Mouse (Mus musculus): ENCODE measurements at regions not wholly inside any gene's neighbourhood (a gene's known extent, or its start where the extent isn't known, plus 50 kb on each side); places are given as distances from the start of the nearest gene placed in this dataset.

DNA sequence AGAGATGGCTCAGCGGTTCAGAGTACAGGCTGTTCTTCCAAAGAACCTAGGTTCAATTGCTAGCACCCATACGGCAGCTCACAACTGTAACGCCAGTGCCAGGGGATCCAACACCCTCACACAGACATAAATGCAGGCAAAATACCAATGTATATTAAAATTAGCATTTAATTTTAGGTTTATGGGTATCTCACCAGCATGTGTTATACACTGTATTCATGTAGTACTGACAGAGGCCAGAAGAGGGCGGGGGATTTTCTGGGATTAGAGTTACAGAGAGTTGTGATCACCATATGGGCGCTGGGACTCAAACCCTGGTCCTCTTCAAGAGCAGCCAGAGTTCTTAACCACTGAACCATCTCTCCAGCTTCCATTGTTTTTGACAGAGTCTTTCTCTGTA, 121.8 kb upstream of the Lhx1 start:
- Histone ChIP-seq H3K27ac (no peak overlapping the region), H3K4me1 (0 out of 2 replicates have a peak, but pooled peaks cover 11% of the 10 kb centered on the region), H3K9me3 (no peaks in the 10 kb centered on the region), H3K36me3 (no peaks in the 10 kb centered on the region), H3K27me3 (ENCODE audit: insufficient read depth, poor library complexity, severe bottlenecking) (peaks cover 36% of the 10 kb centered on the region), H3K4me3 (no peak overlapping the region)
- DNase-seq (ENCODE audit: low spot score): no peak
- 83% methylated on average over 5 of the region's 5 CpGs for WGBS

DNA sequence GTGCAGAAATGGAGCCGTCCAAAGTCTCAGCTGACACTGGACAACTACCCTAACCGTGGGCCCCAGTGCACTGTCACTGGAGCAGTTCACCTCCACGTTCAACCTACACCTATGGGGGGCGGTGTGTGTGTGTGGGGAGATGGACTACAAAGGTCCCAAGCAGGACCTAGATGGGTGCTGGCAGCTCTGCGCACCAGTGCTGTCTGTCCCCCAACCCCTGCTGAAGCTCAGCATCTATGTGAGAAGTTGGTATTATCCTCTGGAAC, 117.7 kb upstream of the Lhx1 start:
- Histone ChIP-seq H3K9me3 (no peaks in the 10 kb centered on the region), H3K27ac (peak overlapping the region; percentile 86; the same call in 1 of the 2 replicates), H3K36me3 (no peaks in the 10 kb centered on the region), H3K27me3 (ENCODE audit: insufficient read depth, poor library complexity, severe bottlenecking) (peaks cover 69% of the 10 kb centered on the region), H3K4me3 (peak overlapping the region; percentile 67), H3K4me1 (0 out of 2 replicates have a peak, but pooled peaks cover 11% of the 10 kb centered on the region)
- WGBS: 48% methylated on average over 5 of the region's 5 CpGs
- DNase-seq (ENCODE audit: low spot score): no peak

DNA sequence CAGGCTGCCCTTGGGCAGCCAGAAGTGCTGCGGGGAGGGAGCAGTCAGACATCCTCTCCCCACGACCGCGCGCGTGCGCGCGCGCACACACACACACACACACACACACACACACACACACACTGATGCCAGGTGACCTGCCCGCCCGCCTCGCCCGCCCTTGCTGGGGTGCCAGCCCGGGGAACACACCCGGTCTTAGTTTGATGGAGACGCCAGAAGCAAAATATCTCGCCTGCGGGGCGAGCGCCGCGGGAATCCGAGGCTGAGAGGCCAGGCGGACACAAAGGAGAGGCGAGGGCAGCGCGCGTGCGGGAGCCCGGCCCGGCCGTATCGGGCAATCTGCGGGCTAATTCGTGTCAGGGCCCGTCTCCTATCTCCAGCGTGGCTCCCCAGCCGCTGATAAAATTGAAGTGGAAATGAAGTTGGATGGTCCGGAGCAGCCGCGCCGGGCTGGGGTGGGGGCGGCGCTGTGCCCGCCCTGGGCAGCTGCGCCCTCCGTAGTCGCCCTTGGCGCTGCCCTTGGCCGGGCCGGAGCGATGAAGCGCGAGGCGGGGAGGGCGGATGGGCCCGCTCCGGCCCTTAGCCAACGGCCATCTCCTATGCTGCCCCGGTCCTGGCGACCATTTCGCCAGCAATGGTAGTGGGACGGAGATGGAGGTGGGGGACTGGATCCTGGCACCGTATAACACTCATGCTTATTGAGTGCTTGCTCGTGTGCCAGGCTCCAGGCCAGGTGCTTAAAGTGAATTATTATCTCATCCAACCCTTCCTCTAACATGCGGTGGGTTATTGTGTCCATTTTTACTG, 117.2 kb upstream of the Lhx1 start:
- DNase-seq (ENCODE audit: low spot score): no peak
- 0 out of 2 replicates have a peak, but pooled peaks cover 11% of the 10 kb centered on the region for H3K4me1 ChIP-seq
- peak overlapping the region; percentile 86 for H3K27ac ChIP-seq
- peak overlapping the region; percentile 67 for H3K4me3 ChIP-seq
- peaks cover 74% of the 10 kb centered on the region for H3K27me3 ChIP-seq (ENCODE audit: insufficient read depth, poor library complexity, severe bottlenecking)
- WGBS: 2% methylated on average over 57 of the region's 67 CpGs
- H3K9me3 ChIP-seq: no peaks in the 10 kb centered on the region
- H3K36me3 ChIP-seq: no peaks in the 10 kb centered on the region

DNA sequence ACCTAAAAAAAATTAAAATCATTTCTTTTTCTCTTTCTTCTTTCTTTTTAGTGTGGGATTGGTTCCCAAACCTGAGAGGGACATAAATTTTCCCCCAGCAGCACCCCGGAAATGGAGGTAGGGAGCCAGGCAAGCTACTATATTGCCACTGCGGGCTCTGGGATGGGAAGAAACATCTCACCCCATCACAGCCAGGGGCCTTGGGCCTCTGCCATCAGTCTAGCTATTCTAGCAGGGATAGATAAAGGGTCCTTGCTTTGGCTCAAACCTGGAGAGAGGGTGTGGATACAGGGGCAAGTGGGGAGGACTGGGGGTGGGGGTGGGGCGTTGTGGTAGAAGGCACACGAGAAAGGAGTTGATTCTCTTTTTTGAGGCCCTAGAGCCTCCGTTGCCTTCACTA, 116.3 kb upstream of the Lhx1 start:
- peaks cover 83% of the 10 kb centered on the region for H3K27me3 ChIP-seq (ENCODE audit: insufficient read depth, poor library complexity, severe bottlenecking)
- no peak overlapping the region for H3K27ac ChIP-seq
- no peaks in the 10 kb centered on the region for H3K36me3 ChIP-seq
- H3K4me1 ChIP-seq: 0 out of 2 replicates have a peak, but pooled peaks cover 11% of the 10 kb centered on the region
- no peak for DNase-seq (ENCODE audit: low spot score)
- H3K4me3 ChIP-seq: no peak overlapping the region
- no peaks in the 10 kb centered on the region for H3K9me3 ChIP-seq
- 12% methylated on average over 5 of the region's 5 CpGs for WGBS

DNA sequence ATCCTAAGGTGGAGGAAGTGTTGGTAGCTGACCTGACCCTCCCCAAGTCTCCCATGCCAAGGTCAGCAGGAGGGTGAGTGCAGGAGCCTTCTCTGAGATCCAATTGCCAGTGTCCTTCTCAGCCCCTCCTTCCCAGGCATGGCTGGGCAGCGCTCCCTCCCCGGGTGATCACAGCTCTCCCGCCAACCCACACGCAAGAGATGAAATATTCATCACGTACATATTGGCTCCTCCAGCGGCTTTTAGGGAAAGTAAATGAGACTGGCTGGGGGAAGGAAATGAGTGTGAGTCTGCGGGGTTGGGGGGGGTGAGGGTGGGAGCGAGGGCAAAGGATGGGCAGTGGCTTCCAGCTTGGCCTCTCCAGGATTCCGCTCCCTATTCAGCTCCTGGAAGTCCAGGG, 113.0 kb upstream of the Lhx1 start:
- Histone ChIP-seq H3K9me3 (no peaks in the 10 kb centered on the region), H3K36me3 (no peaks in the 10 kb centered on the region), H3K27ac (no peak overlapping the region), H3K27me3 (ENCODE audit: insufficient read depth, poor library complexity, severe bottlenecking) (peaks cover 83% of the 10 kb centered on the region), H3K4me1 (0 out of 2 replicates have a peak, but pooled peaks cover 11% of the 10 kb centered on the region), H3K4me3 (no peak overlapping the region)
- no peak for DNase-seq (ENCODE audit: low spot score)
- 12% methylated on average over 9 of the region's 9 CpGs for WGBS

DNA sequence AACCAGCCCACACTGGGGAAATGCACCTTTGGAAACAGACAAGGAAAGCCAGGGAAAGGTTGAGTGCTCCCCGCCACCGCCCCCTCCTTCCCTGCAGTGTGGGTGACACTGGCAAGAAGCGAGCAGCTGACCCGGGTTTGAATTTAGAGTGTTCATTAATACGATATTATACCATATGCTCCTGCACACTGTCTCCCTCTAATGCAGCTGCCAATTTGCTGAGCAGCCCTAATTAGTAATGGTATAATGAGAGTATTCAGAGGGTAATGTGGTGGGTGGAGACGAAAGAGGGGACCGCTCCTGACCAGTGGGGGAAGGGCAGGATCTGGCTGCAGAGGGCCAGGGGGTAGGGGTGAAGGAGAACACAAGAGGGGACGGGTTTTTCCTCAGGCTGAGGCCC, 111.9 kb upstream of the Lhx1 start:
- Histone ChIP-seq H3K4me3 (no peak overlapping the region), H3K27ac (no peak overlapping the region), H3K27me3 (ENCODE audit: insufficient read depth, poor library complexity, severe bottlenecking) (peaks cover 78% of the 10 kb centered on the region), H3K9me3 (no peaks in the 10 kb centered on the region), H3K36me3 (no peaks in the 10 kb centered on the region), H3K4me1 (0 out of 2 replicates have a peak, but pooled peaks cover 2% of the 10 kb centered on the region)
- 49% methylated on average over 8 of the region's 8 CpGs for WGBS
- no peak for DNase-seq (ENCODE audit: low spot score)

DNA sequence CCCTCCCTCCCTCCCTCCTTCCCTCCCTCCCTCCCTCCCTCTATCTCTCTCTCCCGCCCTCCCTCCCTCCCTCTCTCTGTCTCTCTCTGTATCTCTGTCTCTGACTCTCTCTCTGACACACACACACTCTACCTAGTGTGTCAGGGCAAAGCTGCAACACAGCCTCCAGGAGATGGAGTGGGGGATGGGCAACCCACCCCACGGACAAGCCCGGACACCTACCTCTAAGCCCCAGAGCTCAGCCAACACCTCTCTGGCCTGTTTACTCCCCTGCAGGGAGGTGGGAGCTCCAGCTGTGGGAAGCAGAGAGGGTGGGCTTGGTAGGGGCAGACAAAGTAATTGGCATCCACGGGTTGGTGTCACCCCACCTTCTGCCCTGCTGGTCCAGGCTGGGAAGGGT, 109.7 kb upstream of the Lhx1 start:
- H3K4me3 ChIP-seq: no peak overlapping the region
- no peak overlapping the region for H3K27ac ChIP-seq
- no peak for DNase-seq (ENCODE audit: low spot score)
- H3K9me3 ChIP-seq: no peaks in the 10 kb centered on the region
- WGBS: 14% methylated on average over 3 of the region's 4 CpGs
- H3K27me3 ChIP-seq (ENCODE audit: insufficient read depth, poor library complexity, severe bottlenecking): peaks cover 71% of the 10 kb centered on the region
- H3K4me1 ChIP-seq: no peaks in the 10 kb centered on the region
- no peaks in the 10 kb centered on the region for H3K36me3 ChIP-seq

DNA sequence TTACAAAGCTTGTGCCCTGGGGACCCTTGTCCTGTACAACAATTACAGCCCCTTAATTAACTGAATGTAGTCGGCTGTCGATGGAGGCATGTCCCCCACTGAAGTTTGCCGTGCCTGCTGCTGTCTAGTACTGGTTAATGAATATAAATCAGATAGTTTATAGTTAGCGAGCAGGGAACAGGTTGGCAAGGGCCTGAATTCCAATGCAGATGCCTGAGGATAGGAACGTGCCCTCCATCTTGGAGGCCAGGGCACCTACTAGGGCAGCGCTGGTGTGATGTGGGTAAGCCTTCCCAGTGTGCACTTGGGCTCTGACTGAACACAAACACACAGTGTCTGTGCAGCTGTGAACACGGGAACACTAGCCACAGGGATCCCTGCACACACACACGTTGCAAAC, 108.0 kb upstream of the Lhx1 start:
- Histone ChIP-seq H3K4me3 (no peak overlapping the region), H3K27ac (no peak overlapping the region), H3K9me3 (no peaks in the 10 kb centered on the region), H3K36me3 (no peaks in the 10 kb centered on the region), H3K27me3 (ENCODE audit: insufficient read depth, poor library complexity, severe bottlenecking) (peaks cover 54% of the 10 kb centered on the region), H3K4me1 (peaks cover 4% of the 10 kb centered on the region)
- no peak for DNase-seq (ENCODE audit: low spot score)
- WGBS: 77% methylated on average over 8 of the region's 8 CpGs

DNA sequence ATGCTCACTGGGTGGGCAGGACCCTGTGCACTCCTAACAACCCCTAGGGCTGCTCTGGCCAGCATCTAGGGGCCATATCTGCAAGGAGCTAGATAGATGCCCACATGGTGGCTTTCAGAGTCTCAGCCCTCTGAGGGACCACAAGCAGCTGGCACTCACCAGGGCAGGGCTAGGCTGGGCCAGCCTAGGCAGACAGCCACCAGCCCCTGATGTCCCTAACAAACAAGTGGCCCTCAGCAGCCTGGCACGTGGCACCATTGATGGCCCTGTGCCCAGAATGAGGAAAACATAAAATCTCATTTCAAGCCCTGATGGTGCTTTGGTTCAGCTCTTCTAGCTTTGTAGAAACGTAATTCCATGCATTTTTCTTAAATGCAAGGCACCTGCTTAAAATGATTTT, 102.8 kb upstream of the Lhx1 start:
- H3K27me3 ChIP-seq (ENCODE audit: insufficient read depth, poor library complexity, severe bottlenecking): peaks cover 27% of the 10 kb centered on the region
- H3K9me3 ChIP-seq: no peaks in the 10 kb centered on the region

DNA sequence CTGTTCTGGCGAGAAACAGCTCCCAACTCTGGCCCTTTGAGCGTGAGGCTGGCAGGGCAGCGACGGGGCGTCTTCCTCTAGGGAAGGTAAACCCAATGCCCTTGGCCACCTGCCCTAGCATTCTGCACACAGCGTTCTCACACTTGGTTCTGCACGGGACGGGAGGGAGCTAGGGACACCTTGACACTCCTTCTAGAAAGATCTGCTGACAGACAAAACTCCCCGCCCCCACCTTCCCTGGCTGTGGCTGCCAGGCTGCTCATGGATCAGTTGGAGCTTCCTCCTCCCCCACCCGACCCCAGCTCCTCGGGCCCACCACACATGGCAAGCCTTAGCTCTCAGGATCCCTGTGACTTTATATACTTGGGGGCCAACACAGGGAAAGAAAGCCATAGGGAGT, 102.3 kb upstream of the Lhx1 start:
- no peaks in the 10 kb centered on the region for H3K9me3 ChIP-seq
- peak; percentile 69 for DNase-seq (ENCODE audit: low spot score)
- 64% methylated on average over 11 of the region's 11 CpGs for WGBS
- H3K4me3 ChIP-seq: no peak overlapping the region
- no peaks in the 10 kb centered on the region for H3K36me3 ChIP-seq
- H3K4me1 ChIP-seq: peaks cover 11% of the 10 kb centered on the region
- peaks cover 23% of the 10 kb centered on the region for H3K27me3 ChIP-seq (ENCODE audit: insufficient read depth, poor library complexity, severe bottlenecking)
- H3K27ac ChIP-seq: no peak overlapping the region

More for the DNA sequence above, 102.8 kb upstream of the Lhx1 start:
- no peak for DNase-seq (ENCODE audit: low spot score)
- no peak overlapping the region for H3K4me3 ChIP-seq
- H3K36me3 ChIP-seq: no peaks in the 10 kb centered on the region
- no peak overlapping the region for H3K27ac ChIP-seq
- H3K4me1 ChIP-seq: peaks cover 11% of the 10 kb centered on the region
- 76% methylated on average over 2 of the region's 2 CpGs for WGBS

DNA sequence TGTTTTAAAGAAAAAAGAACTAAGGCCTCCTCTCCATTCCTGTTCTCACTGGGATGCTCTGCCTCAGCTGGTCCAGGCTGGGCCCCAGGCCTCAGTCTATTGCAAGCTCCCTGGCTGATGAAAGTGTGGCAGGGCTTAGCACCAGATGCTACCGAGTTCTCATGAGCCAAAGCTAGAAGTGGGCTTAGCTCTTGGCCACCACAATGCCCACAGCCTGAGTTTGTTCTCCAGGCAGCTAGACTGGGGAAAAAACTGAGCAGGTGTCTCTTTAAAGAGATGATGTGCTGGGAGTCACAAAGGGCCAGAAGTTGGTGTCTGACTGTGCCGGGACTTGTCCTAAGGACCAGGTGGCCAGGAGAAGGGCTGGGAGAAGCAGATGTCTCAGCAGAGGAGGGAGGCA, 101.9 kb upstream of the Lhx1 start:
- Histone ChIP-seq H3K4me1 (peaks cover 11% of the 10 kb centered on the region), H3K36me3 (no peaks in the 10 kb centered on the region), H3K27ac (no peak overlapping the region), H3K27me3 (ENCODE audit: insufficient read depth, poor library complexity, severe bottlenecking) (peaks cover 22% of the 10 kb centered on the region), H3K9me3 (no peaks in the 10 kb centered on the region), H3K4me3 (no peak overlapping the region)
- no peak for DNase-seq (ENCODE audit: low spot score)
- WGBS: 64% methylated on average over 2 of the region's 2 CpGs

DNA sequence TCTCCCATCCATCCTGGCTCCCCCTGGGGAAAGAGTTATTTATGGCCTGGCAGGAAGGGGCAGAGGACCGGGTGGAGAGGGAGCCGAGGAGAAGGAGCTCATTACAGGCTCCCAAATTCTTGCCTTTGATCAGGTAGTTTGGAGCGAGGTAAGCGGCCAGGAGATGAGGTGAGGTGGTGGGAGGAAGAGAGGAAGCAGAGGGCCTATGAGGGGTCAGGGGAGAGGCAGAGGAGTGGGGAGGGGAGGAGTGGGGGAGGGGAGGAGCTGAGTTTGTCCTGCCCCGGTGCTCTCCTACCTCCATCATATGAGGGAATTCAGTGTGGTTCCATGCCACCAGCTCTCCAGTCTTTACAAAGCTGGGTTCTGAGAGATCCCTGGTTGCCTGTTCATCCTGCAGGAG, 98.8 kb upstream of the Lhx1 start:
- H3K4me1 ChIP-seq: peaks cover 8% of the 10 kb centered on the region; the same call in 1 of the 2 replicates
- H3K4me3 ChIP-seq: no peak overlapping the region
- H3K27ac ChIP-seq: no peak overlapping the region
- no peaks in the 10 kb centered on the region for H3K9me3 ChIP-seq
- WGBS: 25% methylated on average over 5 of the region's 5 CpGs
- peaks cover 7% of the 10 kb centered on the region; the same call in 1 of the 2 replicates for H3K27me3 ChIP-seq (ENCODE audit: insufficient read depth, poor library complexity, severe bottlenecking)
- DNase-seq (ENCODE audit: low spot score): no peak
- H3K36me3 ChIP-seq: no peaks in the 10 kb centered on the region

DNA sequence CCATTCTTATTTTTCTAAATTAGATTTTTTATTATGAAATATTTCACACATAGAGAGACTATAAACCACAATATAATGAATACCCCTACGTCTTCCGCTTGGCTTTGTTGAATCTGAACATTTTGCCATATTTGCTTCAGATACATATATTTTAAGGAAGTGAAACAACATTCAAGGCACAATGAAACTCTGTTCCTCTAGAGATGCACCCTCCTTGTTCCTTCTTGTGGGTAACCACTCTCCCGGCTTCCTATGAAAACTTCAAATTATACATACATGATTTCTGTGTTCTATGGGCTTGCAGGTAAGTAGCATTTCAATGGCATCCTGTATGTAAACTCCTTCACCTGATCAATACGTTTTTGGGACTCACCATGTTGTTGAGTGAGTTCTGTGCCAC, 94.4 kb upstream of the Lhx1 start:
- no peaks in the 10 kb centered on the region for H3K36me3 ChIP-seq
- H3K27me3 ChIP-seq (ENCODE audit: insufficient read depth, poor library complexity, severe bottlenecking): no peaks in the 10 kb centered on the region
- no peak for DNase-seq (ENCODE audit: low spot score)
- H3K4me3 ChIP-seq: no peak overlapping the region
- H3K27ac ChIP-seq: no peak overlapping the region
- peaks cover 11% of the 10 kb centered on the region for H3K4me1 ChIP-seq
- no peaks in the 10 kb centered on the region for H3K9me3 ChIP-seq
- 87% methylated on average over 4 of the region's 4 CpGs for WGBS

DNA sequence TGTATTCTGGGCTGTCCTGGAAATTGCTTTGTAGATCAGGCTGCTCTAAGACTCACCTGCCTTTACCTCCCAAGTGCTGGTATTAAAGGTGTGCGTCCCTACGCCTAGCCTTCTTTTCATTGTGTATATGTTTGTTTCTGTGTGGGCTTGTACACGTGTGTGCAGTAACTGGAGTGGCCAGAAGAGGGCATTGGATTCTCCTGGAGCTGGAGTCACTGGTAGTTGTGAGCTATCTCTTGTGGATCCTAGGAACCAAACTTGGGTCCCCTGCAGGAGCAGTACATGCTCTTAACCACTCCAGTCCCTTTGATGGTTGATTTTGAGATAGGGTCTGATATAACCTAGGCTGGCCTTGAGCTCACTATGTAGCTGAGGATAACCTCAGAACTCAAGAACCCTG, 93.2 kb upstream of the Lhx1 start:
- no peaks in the 10 kb centered on the region for H3K9me3 ChIP-seq
- H3K4me3 ChIP-seq: no peak overlapping the region
- peaks cover 3% of the 10 kb centered on the region; the same call in 1 of the 2 replicates for H3K4me1 ChIP-seq
- H3K27ac ChIP-seq: no peak overlapping the region
- no peaks in the 10 kb centered on the region for H3K27me3 ChIP-seq (ENCODE audit: insufficient read depth, poor library complexity, severe bottlenecking)
- no peak for DNase-seq (ENCODE audit: low spot score)
- no peaks in the 10 kb centered on the region for H3K36me3 ChIP-seq
- WGBS: 89% methylated on average over 3 of the region's 3 CpGs

Data from heart, embryonic 10.5 days (tissue).